Mouse (Mus musculus): ENCODE results near the gene Actrt2. TPM values are rescaled to one million over a fixed set of nuclear protein-coding genes. Genes with fewer than 3 reads are reported as not detected.

The Actrt2 gene
- not detected in 2 replicates for polyA plus RNA-seq (2015; fragmentation: Nextera tagmentation; extraction: Ambion mirVana)

DNA sequence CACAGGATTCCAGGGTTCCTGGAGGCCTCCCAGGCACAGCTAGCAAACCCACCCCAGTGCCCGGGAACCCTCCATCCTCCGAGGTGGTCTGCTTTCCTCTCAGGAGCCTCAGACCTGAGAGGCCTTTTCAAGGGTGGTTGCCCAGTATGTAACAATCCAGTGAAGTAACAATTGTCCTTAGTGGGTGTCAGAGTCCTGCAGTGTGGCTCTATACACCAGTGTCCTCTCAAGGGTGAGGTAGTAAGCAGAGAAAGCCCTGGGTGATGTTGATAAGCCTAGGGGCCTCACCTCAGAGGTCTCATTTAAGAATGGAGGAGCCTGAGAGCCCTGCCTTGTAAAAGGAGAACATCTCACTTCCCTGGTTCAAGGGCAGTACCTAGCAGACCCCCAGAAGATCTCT, at the start of gene Actrt2:
Gene Actrt2, minus strand, starts transcription at position 101 of the 400 bp plus-strand sequence.
- no peak within 1 kb of the TSS for H3K4me3 ChIP-seq (replicated peaks)
- H3K9me3 ChIP-seq (replicated peaks): no peaks in the 10 kb centered on the region
- ATAC-seq (ENCODE audit: insufficient read depth): no peak
- H3K27ac ChIP-seq (replicated peaks): no peak within 1 kb of the TSS
- no peaks in the 10 kb centered on the region for H3K27me3 ChIP-seq
- WGBS (ENCODE audit: insufficient replicate concordance): 62% methylated on average over 2 of the region's 2 CpGs
- no peaks in the 10 kb centered on the region for H3K36me3 ChIP-seq (replicated peaks)
- no peak within 1 kb of the TSS for H3K4me2 ChIP-seq
- no peaks in the 10 kb centered on the region for H3K4me1 ChIP-seq (replicated peaks)
- no peak within 1 kb of the TSS for H3K9ac ChIP-seq

DNA sequence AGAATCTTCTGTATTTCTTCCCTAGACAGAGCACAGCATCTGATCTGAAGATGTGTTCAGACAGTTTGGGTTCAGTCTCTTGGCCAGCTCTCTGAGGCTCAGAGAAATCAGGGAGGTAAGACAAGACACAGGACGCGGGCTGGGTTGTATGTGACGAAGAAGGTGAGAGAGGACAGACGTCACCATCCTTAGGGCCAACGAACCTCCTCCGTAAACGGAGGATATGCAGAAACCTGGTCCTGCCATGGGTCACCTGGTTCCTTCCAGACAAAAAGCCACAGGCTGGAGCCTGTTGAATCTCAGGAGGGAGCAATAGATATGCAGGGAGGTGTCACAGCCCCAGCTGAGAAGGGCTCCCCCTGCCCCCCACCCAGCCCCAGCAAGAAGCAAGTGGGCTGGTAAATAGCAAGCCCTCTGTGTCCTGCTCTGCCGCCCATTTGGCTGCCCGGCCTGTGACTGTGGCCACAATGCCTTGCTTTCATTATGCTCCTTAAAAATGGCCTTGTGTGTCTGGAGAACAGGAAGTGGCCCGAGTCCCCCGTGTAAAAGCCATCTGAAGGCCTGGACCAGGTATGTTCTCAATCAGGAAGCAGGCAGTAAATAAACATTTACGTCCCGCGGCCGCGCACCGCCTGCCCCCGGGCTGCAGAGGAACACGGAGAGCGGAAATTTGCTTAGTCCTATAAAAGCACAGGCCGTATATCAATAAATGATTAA, 41.9 kb upstream of the Actrt2 start:
- no peak for ATAC-seq (ENCODE audit: insufficient read depth)
- no peak overlapping the region for H3K4me2 ChIP-seq

DNA sequence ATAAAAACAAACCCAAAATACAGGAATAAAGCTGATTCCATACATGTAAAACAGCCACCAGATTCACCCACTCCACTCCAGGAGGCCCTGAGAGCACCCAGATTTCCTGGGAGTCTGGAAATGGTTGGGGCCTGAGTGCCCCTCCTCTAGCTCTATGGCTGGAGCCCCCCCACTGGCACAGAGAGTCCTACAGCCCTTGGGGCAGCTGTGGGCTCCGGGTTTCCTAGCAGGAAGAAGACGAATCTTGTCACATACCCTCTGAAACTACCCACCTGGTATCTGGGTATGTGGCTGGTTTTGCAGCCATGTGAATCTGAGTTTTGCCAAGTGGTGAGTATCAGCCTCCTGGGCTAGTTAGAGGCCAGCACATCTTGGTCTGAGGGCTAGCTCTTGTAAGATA, 41.1 kb upstream of the Actrt2 start:
- Histone ChIP-seq H3K9ac (no peak overlapping the region), H3K9me3 (replicated peaks) (no peaks in the 10 kb centered on the region), H3K27me3 (0 out of 2 replicates have a peak, but pooled peaks cover 4% of the 10 kb centered on the region), H3K4me1 (replicated peaks) (no peaks in the 10 kb centered on the region), H3K4me3 (replicated peaks) (no peak overlapping the region), H3K27ac (replicated peaks) (no peak overlapping the region), H3K36me3 (replicated peaks) (no peaks in the 10 kb centered on the region), H3K4me2 (no peak overlapping the region)
- 38% methylated on average over 2 of the region's 2 CpGs for WGBS (ENCODE audit: insufficient replicate concordance)
- no peak for ATAC-seq (ENCODE audit: insufficient read depth)

More for the DNA sequence above, 41.9 kb upstream of the Actrt2 start:
- Histone ChIP-seq H3K9ac (no peak overlapping the region), H3K4me3 (replicated peaks) (no peak overlapping the region), H3K36me3 (replicated peaks) (no peaks in the 10 kb centered on the region), H3K27me3 (0 out of 2 replicates have a peak, but pooled peaks cover 4% of the 10 kb centered on the region), H3K27ac (replicated peaks) (no peak overlapping the region), H3K4me1 (replicated peaks) (no peaks in the 10 kb centered on the region), H3K9me3 (replicated peaks) (no peaks in the 10 kb centered on the region)
- 60% methylated on average over 21 of the region's 21 CpGs for WGBS (ENCODE audit: insufficient replicate concordance)

DNA sequence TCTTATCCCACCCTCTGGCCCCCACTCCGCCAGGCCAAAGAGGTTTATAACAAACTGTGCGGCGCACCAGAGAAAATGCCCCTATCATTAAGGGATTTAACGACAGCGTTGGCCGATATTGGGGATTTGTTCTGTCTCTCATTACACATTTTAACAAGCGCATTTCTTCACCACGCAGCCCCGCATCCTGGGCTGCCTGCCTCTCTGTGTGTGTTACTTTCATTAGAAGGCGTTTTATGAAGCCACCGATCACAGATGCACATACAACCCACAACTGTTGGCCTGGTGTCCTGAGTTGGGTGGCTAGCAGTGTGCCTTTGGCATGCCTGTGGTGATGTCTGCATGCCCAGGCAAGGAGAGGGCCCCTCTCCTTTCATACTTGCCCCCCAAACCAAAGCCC, 40.6 kb upstream of the Actrt2 start:
- no peak overlapping the region for H3K27ac ChIP-seq (replicated peaks)
- no peak overlapping the region for H3K4me2 ChIP-seq
- H3K9me3 ChIP-seq (replicated peaks): no peaks in the 10 kb centered on the region
- no peak overlapping the region for H3K9ac ChIP-seq
- no peak overlapping the region for H3K4me3 ChIP-seq (replicated peaks)
- no peaks in the 10 kb centered on the region for H3K4me1 ChIP-seq (replicated peaks)
- ATAC-seq (ENCODE audit: insufficient read depth): no peak
- no peaks in the 10 kb centered on the region for H3K36me3 ChIP-seq (replicated peaks)
- 0 out of 2 replicates have a peak, but pooled peaks cover 4% of the 10 kb centered on the region for H3K27me3 ChIP-seq
- 78% methylated on average over 11 of the region's 11 CpGs for WGBS (ENCODE audit: insufficient replicate concordance)

DNA sequence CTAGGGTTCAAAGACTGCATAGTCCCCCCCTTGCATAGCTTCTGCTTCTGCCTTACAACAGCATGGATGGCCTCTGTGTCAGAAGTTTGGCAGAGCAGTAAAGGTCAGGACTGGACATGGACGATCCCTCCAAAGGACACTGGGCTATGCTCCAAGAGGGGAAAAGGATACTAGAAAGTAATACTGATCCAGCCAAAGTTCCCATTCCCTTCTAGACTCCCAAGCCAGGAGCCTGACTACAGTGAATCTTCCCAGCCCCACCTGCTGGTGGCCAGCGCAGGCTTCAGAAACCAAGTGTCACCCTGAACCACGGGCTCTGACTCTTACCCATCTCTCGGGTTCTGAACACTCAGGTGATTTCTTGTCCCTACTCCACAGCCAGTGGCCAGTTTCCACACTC, 39.9 kb upstream of the Actrt2 start:
- Histone ChIP-seq H3K27ac (replicated peaks) (no peak overlapping the region), H3K4me2 (no peak overlapping the region), H3K4me1 (replicated peaks) (no peaks in the 10 kb centered on the region), H3K36me3 (replicated peaks) (no peaks in the 10 kb centered on the region), H3K9me3 (replicated peaks) (no peaks in the 10 kb centered on the region), H3K4me3 (replicated peaks) (no peak overlapping the region), H3K9ac (no peak overlapping the region), H3K27me3 (0 out of 2 replicates have a peak, but pooled peaks cover 4% of the 10 kb centered on the region)
- ATAC-seq (ENCODE audit: insufficient read depth): no peak
- WGBS (ENCODE audit: insufficient replicate concordance): 68% methylated on average over 4 of the region's 4 CpGs

DNA sequence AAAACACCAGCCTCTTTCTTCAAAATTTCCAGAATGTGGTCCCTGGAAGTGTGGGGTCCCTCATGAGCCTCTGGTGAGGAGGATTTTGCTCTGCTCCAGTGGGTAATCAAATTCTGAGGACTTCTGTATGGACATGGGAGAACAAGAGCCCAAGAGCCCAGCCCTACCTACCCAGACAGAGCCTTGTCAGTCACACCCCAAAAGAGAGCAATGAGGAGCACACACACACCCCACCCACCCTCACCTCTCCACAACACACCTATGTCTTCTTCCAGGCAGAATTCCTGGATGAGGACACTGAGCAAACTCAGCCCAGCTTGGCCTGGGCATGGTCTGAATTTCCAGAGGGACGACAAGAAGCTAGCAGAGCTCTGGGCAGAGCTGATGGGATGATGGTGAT, 38.8 kb upstream of the Actrt2 start:
- H3K27me3 ChIP-seq: 0 out of 2 replicates have a peak, but pooled peaks cover 7% of the 10 kb centered on the region
- no peaks in the 10 kb centered on the region for H3K9me3 ChIP-seq (replicated peaks)
- H3K4me1 ChIP-seq (replicated peaks): no peaks in the 10 kb centered on the region
- H3K27ac ChIP-seq (replicated peaks): no peak overlapping the region
- no peak overlapping the region for H3K4me2 ChIP-seq
- no peak overlapping the region for H3K4me3 ChIP-seq (replicated peaks)
- 18% methylated on average over 1 of the region's 1 CpGs for WGBS (ENCODE audit: insufficient replicate concordance)
- H3K36me3 ChIP-seq (replicated peaks): no peaks in the 10 kb centered on the region
- no peak for ATAC-seq (ENCODE audit: insufficient read depth)
- H3K9ac ChIP-seq: no peak overlapping the region

DNA sequence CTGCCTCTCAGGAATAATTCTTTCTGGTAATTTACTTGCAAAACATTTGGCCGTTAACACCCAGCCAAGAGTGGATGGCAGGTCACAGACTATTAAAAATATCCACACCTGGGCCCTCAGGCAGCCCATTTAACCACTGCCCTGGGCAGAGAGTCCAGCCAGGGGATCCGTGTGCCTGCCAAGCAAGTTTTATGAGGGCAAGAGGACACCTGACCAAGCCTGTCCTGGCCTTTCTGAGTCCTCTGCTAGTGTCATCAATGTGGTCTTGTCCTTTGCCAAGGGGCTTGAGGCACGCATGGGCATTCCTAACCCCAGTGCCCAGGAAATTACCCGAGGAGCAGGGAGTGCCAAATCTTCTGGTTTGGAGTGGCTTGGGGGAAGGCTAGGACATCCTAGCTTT, 38.0 kb upstream of the Actrt2 start:
- Histone ChIP-seq H3K27ac (replicated peaks) (no peak overlapping the region), H3K27me3 (0 out of 2 replicates have a peak, but pooled peaks cover 7% of the 10 kb centered on the region), H3K4me1 (replicated peaks) (no peaks in the 10 kb centered on the region), H3K9me3 (replicated peaks) (no peaks in the 10 kb centered on the region), H3K4me2 (no peak overlapping the region), H3K4me3 (replicated peaks) (no peak overlapping the region), H3K36me3 (replicated peaks) (no peaks in the 10 kb centered on the region), H3K9ac (no peak overlapping the region)
- 51% methylated on average over 4 of the region's 4 CpGs for WGBS (ENCODE audit: insufficient replicate concordance)
- ATAC-seq (ENCODE audit: insufficient read depth): no peak

DNA sequence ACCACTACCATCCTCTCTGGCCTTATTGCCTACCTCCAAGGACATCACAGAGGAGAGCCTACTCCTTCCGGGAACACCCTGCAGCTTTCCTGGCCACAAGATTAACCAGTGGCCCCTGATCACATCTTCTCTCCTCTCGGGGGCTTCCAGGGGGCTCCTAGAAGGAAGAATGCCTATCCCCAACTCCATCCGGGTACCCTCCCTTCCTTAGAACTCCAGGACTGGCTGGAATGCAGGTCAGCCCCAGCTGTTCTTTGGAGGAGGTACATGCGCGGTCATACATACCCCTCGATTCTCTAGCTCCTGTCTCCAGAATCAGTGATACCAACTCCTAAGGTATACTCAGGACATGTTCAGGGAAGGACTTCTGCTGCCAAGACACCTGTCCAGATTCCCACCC, 37.4 kb upstream of the Actrt2 start:
- H3K27ac ChIP-seq (replicated peaks): no peak overlapping the region
- H3K4me1 ChIP-seq (replicated peaks): no peaks in the 10 kb centered on the region
- 63% methylated on average over 6 of the region's 6 CpGs for WGBS (ENCODE audit: insufficient replicate concordance)
- H3K4me2 ChIP-seq: no peak overlapping the region
- no peaks in the 10 kb centered on the region for H3K36me3 ChIP-seq (replicated peaks)
- no peak for ATAC-seq (ENCODE audit: insufficient read depth)
- H3K9ac ChIP-seq: no peak overlapping the region
- H3K27me3 ChIP-seq: 0 out of 2 replicates have a peak, but pooled peaks cover 4% of the 10 kb centered on the region
- no peak overlapping the region for H3K4me3 ChIP-seq (replicated peaks)
- no peaks in the 10 kb centered on the region for H3K9me3 ChIP-seq (replicated peaks)

DNA sequence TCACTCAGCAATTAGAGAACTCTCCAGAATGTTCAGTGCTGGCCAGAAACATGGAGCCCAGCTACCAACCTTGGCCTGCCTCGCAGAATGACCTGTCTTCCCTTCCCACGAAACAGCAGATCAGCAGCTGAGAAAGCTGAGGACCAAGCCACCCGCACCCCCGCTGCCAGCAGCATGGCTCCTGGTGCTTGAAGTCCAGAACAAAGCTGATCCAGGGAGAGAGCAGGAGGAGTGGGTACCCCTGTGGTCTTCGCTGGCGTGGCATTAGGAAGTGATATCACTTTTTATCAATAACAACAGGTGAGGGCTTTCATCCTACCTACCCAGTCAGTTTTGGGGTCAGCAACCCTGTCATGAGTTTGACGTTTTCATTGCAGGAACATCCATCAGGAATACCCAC, 36.9 kb upstream of the Actrt2 start:
- 0 out of 2 replicates have a peak, but pooled peaks cover 3% of the 10 kb centered on the region for H3K27me3 ChIP-seq
- no peak overlapping the region for H3K27ac ChIP-seq (replicated peaks)
- H3K9ac ChIP-seq: no peak overlapping the region
- H3K36me3 ChIP-seq (replicated peaks): no peaks in the 10 kb centered on the region
- WGBS (ENCODE audit: insufficient replicate concordance): 66% methylated on average over 7 of the region's 7 CpGs
- H3K4me2 ChIP-seq: no peak overlapping the region
- H3K4me3 ChIP-seq (replicated peaks): no peak overlapping the region
- ATAC-seq (ENCODE audit: insufficient read depth): no peak
- no peaks in the 10 kb centered on the region for H3K9me3 ChIP-seq (replicated peaks)
- H3K4me1 ChIP-seq (replicated peaks): no peaks in the 10 kb centered on the region

DNA sequence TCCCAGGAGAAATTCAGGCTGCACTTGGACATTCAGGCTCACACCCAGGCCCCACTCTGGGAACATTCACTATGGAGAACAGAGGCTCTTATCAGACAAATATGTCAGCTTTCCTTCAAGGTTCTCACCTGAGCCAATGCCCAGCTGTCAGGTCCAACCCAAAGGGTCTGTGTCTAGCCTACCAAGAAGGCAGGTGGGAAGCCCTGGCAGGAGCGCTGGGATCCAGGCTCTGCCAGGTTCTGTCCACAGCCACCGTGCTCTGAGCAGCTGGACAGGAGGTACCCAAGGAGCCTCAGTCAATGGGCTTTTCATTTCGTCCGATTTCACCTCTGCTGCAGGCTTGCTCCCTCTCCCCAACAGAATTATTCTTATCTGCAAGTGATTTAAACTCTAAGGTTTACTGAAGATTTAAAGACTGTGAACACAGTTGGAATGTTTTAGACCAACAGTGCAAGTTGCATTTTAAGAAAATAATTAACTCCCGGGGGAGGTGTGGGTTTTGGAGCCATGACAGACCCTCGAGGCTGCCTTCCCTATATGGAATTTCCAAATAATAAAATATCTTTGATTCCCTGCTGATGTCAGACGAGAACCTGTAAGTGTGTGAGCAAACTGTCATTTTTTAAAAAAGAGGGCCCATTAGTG, 35.9 kb upstream of the Actrt2 start:
- WGBS (ENCODE audit: insufficient replicate concordance): 58% methylated on average over 7 of the region's 7 CpGs
- ATAC-seq (ENCODE audit: insufficient read depth): no peak

DNA sequence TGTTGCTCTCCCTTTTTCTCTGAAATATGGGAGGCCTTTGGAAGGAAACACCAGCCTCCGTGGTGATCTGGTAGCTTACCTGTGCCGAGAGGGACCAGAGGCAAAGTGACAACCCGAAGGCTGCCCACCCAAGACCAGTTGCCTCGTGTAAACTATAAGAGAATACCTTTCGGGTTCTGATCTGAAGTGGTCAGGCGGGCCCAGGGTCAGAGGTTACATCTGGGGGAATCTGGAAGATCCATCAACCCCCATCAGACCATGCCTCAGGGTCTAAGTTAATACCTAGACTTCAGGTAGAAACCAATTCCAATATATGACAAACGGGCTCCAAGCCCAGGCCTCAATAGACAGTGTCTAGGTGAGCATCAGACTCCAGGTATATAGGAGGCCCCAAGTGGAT, 35.3 kb upstream of the Actrt2 start:
- no peaks in the 10 kb centered on the region for H3K36me3 ChIP-seq (replicated peaks)
- 0 out of 2 replicates have a peak, but pooled peaks cover 3% of the 10 kb centered on the region for H3K27me3 ChIP-seq
- H3K9me3 ChIP-seq (replicated peaks): no peaks in the 10 kb centered on the region
- H3K27ac ChIP-seq (replicated peaks): no peak overlapping the region
- H3K9ac ChIP-seq: no peak overlapping the region
- no peak overlapping the region for H3K4me2 ChIP-seq
- no peak overlapping the region for H3K4me3 ChIP-seq (replicated peaks)
- H3K4me1 ChIP-seq (replicated peaks): no peaks in the 10 kb centered on the region
- WGBS (ENCODE audit: insufficient replicate concordance): 57% methylated on average over 7 of the region's 7 CpGs
- no peak for ATAC-seq (ENCODE audit: insufficient read depth)

More for the DNA sequence above, 35.9 kb upstream of the Actrt2 start:
- H3K9ac ChIP-seq: no peak overlapping the region
- 0 out of 2 replicates have a peak, but pooled peaks cover 3% of the 10 kb centered on the region for H3K27me3 ChIP-seq
- no peaks in the 10 kb centered on the region for H3K9me3 ChIP-seq (replicated peaks)
- H3K4me3 ChIP-seq (replicated peaks): no peak overlapping the region
- H3K4me1 ChIP-seq (replicated peaks): no peaks in the 10 kb centered on the region
- no peaks in the 10 kb centered on the region for H3K36me3 ChIP-seq (replicated peaks)
- no peak overlapping the region for H3K27ac ChIP-seq (replicated peaks)
- no peak overlapping the region for H3K4me2 ChIP-seq
